In the genomic region with DNA sequence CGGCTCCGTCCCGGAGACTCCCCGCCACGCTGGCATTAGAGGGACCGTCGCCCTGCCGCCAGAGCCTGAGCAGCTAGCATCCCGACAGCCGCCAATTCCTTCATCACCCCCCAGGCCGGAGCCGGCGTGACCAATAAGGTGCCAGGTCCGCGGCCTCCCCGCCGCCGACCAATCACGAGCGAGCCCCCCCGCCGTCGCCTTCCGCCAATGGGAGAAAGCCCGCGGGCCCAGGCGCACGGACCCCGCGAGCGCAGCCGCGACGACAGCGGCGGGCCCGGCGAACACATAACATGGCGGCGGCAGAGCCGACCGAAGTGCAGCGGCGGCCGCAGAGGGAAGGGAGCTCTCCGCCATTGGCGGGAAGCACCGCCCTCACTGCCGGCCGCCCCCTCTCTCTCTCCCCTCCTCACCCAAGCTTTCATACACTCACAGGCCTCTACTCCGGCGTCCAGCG, we compare ENCODE assay signal across 8 mouse cellular contexts. TPM values are rescaled to one million over a fixed set of nuclear protein-coding genes. Genes with fewer than 3 reads are reported as not detected.
A peak's percentile ranks its signal among the peaks of the same experiment; 100 is the strongest.
DNase-seq lines count a peak whose midpoint lies in the region; ATAC-seq and TF ChIP-seq lines count a peak whose summit lies in the region.

No protein-coding gene starts in this region.

- peak; percentile 84 for DNase-seq in CH12.LX (ENCODE audit: extremely low read depth)
- peak; percentile 87 for DNase-seq in c-Kit-positive CD71-positive TER-119-negative erythroid progenitor cells, embryonic 14.5 days (ENCODE audit: low read depth)
- DNase-seq in forebrain, embryonic 11.5 days (ENCODE audit: low spot score), result peak; percentile 97
- DNase-seq in kidney, postnatal 36 days, result peak; percentile 97 to 98
- peak; percentile 95 for DNase-seq in neural tube, embryonic 11.5 days (ENCODE audit: low spot score)

- peak overlapping the region; percentile 69 to 90 (median 83) for H3K4me3 ChIP-seq in CH12.LX (replicated peaks in 1 of 3; ENCODE audit: low read depth in 2 of 3, low read length in 2 of 3, poor library complexity in 1 of 3)
- H3K4me3 ChIP-seq in forebrain, embryonic 11.5 days (ENCODE audit: low read depth, low read length), result peak overlapping the region; percentile 77
- peak overlapping the region; percentile 86 for H3K4me3 ChIP-seq in heart, embryonic 16.5 days (ENCODE audit: low read length)
- H3K4me3 ChIP-seq in liver, embryonic 15.5 days (replicated peaks), result peak overlapping the region; percentile 88
- H3K4me3 ChIP-seq in neural tube, embryonic 11.5 days (ENCODE audit: low read depth, low read length), result peak overlapping the region; percentile 70
- H3K4me3 ChIP-seq in stomach, embryonic 16.5 days (replicated peaks; ENCODE audit: low read length), result peak overlapping the region; percentile 70

- TF ChIP-seq EP300 in CH12.LX (IDR thresholded peaks at IDR 0.05; ENCODE audit: low read length), result no peak

- peak overlapping the region; percentile 65; the same call in 1 of the 2 replicates for H3K4me2 ChIP-seq in CH12.LX (ENCODE audit: insufficient read depth, low read depth, poor library complexity, severe bottlenecking)
- peak overlapping the region; percentile 82 for H3K4me2 ChIP-seq in forebrain, embryonic 11.5 days (ENCODE audit: low read depth, low read length, severe bottlenecking)
- H3K4me2 ChIP-seq in heart, embryonic 16.5 days (ENCODE audit: low read depth, low read length), result peak overlapping the region; percentile 97
- peak overlapping the region; percentile 83 for H3K4me2 ChIP-seq in liver, embryonic 15.5 days
- peak overlapping the region; percentile 84 for H3K4me2 ChIP-seq in neural tube, embryonic 11.5 days (ENCODE audit: low read depth)
- peak overlapping the region; percentile 69 for H3K4me2 ChIP-seq in stomach, embryonic 16.5 days (ENCODE audit: low read depth, low read length)

- in situ Hi-C loops in CH12.LX (cut with MboI; ENCODE audit: low pct_ligation_motif_present, low pct_unique_long_range_greater_than_20kb, low sequenced_read_pairs), result no loop called here

- 1% methylated on average over 53 of the region's 53 CpGs for WGBS in forebrain, embryonic 11.5 days
- under 1% methylated on average over 41 of the region's 53 CpGs for WGBS in heart, embryonic 16.5 days
- under 1% methylated on average over 53 of the region's 53 CpGs for WGBS in liver, embryonic 15.5 days (ENCODE audit: insufficient replicate concordance)
- WGBS in neural tube, embryonic 11.5 days, result under 1% methylated on average over 45 of the region's 53 CpGs
- WGBS in stomach, embryonic 16.5 days, result under 1% methylated on average over 49 of the region's 53 CpGs

- ATAC-seq in forebrain, embryonic 11.5 days (replicated peaks; ENCODE audit: low FRiP score), result peak; percentile 96
- peak; percentile 95 for ATAC-seq in heart, embryonic 16.5 days (replicated peaks; ENCODE audit: extremely low read depth, insufficient read depth, low FRiP score)
- ATAC-seq in liver, embryonic 15.5 days (ENCODE audit: insufficient read depth), result peak; percentile 94
- ATAC-seq in neural tube, embryonic 11.5 days (ENCODE audit: insufficient read depth, low FRiP score, low TSS enrichment), result peak; percentile 93
- ATAC-seq in stomach, embryonic 16.5 days (ENCODE audit: insufficient read depth, low FRiP score), result peak; percentile 95

- no peaks in the 10 kb centered on the region for H3K27me3 ChIP-seq in CH12.LX (replicated peaks)
- no peaks in the 10 kb centered on the region for H3K27me3 ChIP-seq in forebrain, embryonic 11.5 days (ENCODE audit: control insufficient read depth, insufficient read depth, low read length)
- no peaks in the 10 kb centered on the region for H3K27me3 ChIP-seq in heart, embryonic 16.5 days (ENCODE audit: control insufficient read depth, insufficient read depth, low read length)
- H3K27me3 ChIP-seq in liver, embryonic 15.5 days, result no peaks in the 10 kb centered on the region
- no peaks in the 10 kb centered on the region for H3K27me3 ChIP-seq in neural tube, embryonic 11.5 days (ENCODE audit: control insufficient read depth, insufficient read depth, low read length)
- no peaks in the 10 kb centered on the region for H3K27me3 ChIP-seq in stomach, embryonic 16.5 days (ENCODE audit: control insufficient read depth, insufficient read depth, low read length)

- dilution Hi-C loops in CH12.LX (cut with MboI; ENCODE audit: extremely low pct_ligation_motif_present, extremely low pct_unique_long_range_greater_than_20kb, low sequenced_read_pairs), result no loop called here

- peaks cover 0 to 3% of the 10 kb centered on the region in 2 experiments for H3K36me3 ChIP-seq in CH12.LX (replicated peaks in 1 of 2; ENCODE audit: control insufficient read depth in 1 of 2, insufficient read depth in 1 of 2, low read length in 1 of 2)
- no peaks in the 10 kb centered on the region for H3K36me3 ChIP-seq in forebrain, embryonic 11.5 days (ENCODE audit: control insufficient read depth, insufficient read depth, low read length)
- H3K36me3 ChIP-seq in heart, embryonic 16.5 days (ENCODE audit: control insufficient read depth, insufficient read depth), result no peaks in the 10 kb centered on the region
- H3K36me3 ChIP-seq in liver, embryonic 15.5 days (replicated peaks), result no peaks in the 10 kb centered on the region; the same call in 1 of the 2 replicates
- no peaks in the 10 kb centered on the region for H3K36me3 ChIP-seq in neural tube, embryonic 11.5 days (ENCODE audit: control insufficient read depth, insufficient read depth, low read length)
- H3K36me3 ChIP-seq in stomach, embryonic 16.5 days (ENCODE audit: control insufficient read depth, insufficient read depth, low read length), result no peaks in the 10 kb centered on the region

- no peak for TF ChIP-seq CTCF in CH12.LX (conservative IDR thresholded peaks at IDR 0.05 in 1 of 2, IDR thresholded peaks at IDR 0.05 in 1 of 2; ENCODE audit: low read depth in 2 of 2, low read length in 2 of 2)

- peaks cover 9 to 47% of the 10 kb centered on the region in 2 experiments for H3K4me1 ChIP-seq in CH12.LX (ENCODE audit: control insufficient read depth in 1 of 2, insufficient read depth in 2 of 2)
- no peaks in the 10 kb centered on the region for H3K4me1 ChIP-seq in forebrain, embryonic 11.5 days (replicated peaks; ENCODE audit: control insufficient read depth, insufficient read depth, low read length)
- peaks cover 25% of the 10 kb centered on the region for H3K4me1 ChIP-seq in heart, embryonic 16.5 days (ENCODE audit: control insufficient read depth, insufficient read depth, low read length)
- H3K4me1 ChIP-seq in liver, embryonic 15.5 days (replicated peaks), result peaks cover 47% of the 10 kb centered on the region
- H3K4me1 ChIP-seq in neural tube, embryonic 11.5 days (ENCODE audit: control insufficient read depth, insufficient read depth, low read length), result peaks cover 8% of the 10 kb centered on the region; the same call in 1 of the 2 replicates
- peaks cover 10% of the 10 kb centered on the region for H3K4me1 ChIP-seq in stomach, embryonic 16.5 days (ENCODE audit: control insufficient read depth, insufficient read depth, low read length)

- TF ChIP-seq RAD21 in CH12.LX (IDR thresholded peaks at IDR 0.05; ENCODE audit: low read depth, low read length), result no peak

- peak overlapping the region; percentile 90 for H3K27ac ChIP-seq in CH12.LX (ENCODE audit: insufficient read depth, low read depth)
- H3K27ac ChIP-seq in forebrain, embryonic 11.5 days (ENCODE audit: low read depth, low read length), result peak overlapping the region; percentile 99
- peak overlapping the region; percentile 100 for H3K27ac ChIP-seq in heart, embryonic 16.5 days (ENCODE audit: low read length)
- peak overlapping the region; percentile 99 for H3K27ac ChIP-seq in liver, embryonic 15.5 days (replicated peaks)
- H3K27ac ChIP-seq in neural tube, embryonic 11.5 days (ENCODE audit: low read depth, low read length), result peak overlapping the region; percentile 100
- peak overlapping the region; percentile 100 for H3K27ac ChIP-seq in stomach, embryonic 16.5 days (ENCODE audit: low read length)

- peak; percentile 62 for TF ChIP-seq POLR2A in CH12.LX (IDR thresholded peaks at IDR 0.05; ENCODE audit: low read depth, low read length)

- peak overlapping the region; percentile 94 for H3K9ac ChIP-seq in CH12.LX (ENCODE audit: insufficient read depth, low read depth)
- H3K9ac ChIP-seq in forebrain, embryonic 11.5 days (ENCODE audit: low read length), result peak overlapping the region; percentile 99
- peak overlapping the region; percentile 100 for H3K9ac ChIP-seq in heart, embryonic 16.5 days (ENCODE audit: low read length)
- H3K9ac ChIP-seq in liver, embryonic 15.5 days, result peak overlapping the region; percentile 99
- peak overlapping the region; percentile 100 for H3K9ac ChIP-seq in neural tube, embryonic 11.5 days (ENCODE audit: low read length)
- H3K9ac ChIP-seq in stomach, embryonic 16.5 days (ENCODE audit: low read length), result peak overlapping the region; percentile 100

- no peaks in the 10 kb centered on the region for H3K9me3 ChIP-seq in CH12.LX (replicated peaks; ENCODE audit: low read length)
- H3K9me3 ChIP-seq in forebrain, embryonic 11.5 days (ENCODE audit: control insufficient read depth, low read length), result no peaks in the 10 kb centered on the region
- H3K9me3 ChIP-seq in heart, embryonic 16.5 days (replicated peaks; ENCODE audit: control insufficient read depth, low read length), result no peaks in the 10 kb centered on the region
- no peaks in the 10 kb centered on the region for H3K9me3 ChIP-seq in liver, embryonic 15.5 days (replicated peaks)
- H3K9me3 ChIP-seq in neural tube, embryonic 11.5 days (ENCODE audit: control insufficient read depth, low read length), result no peaks in the 10 kb centered on the region
- H3K9me3 ChIP-seq in stomach, embryonic 16.5 days (replicated peaks; ENCODE audit: control insufficient read depth, low read length), result no peaks in the 10 kb centered on the region

- H3K79me2 ChIP-seq in CH12.LX (replicated peaks; ENCODE audit: control insufficient read depth, extremely low read depth, insufficient read depth, poor library complexity, severe bottlenecking), result peaks cover 43% of the 10 kb centered on the region

RNA-seq across cellular contexts. Expression of a gene that starts 6.2 kb away (rescaled TPM):
- total RNA-seq in CH12.LX (2012; rRNA removed), result 33.6 and 39.9 TPM in 2 replicates
- total RNA-seq in CH12.LX (2014; rRNA removed), result 36.7 and 41.0 TPM in 2 replicates
- 44.4 and 51.1 TPM in 2 replicates for polyA plus RNA-seq in CH12.LX (2012; ENCODE audit: insufficient read length, low read depth)
- polyA plus RNA-seq in forebrain, embryonic 11.5 days (2014; fragmentation: Nextera tagmentation; extraction: Ambion mirVana), result 124 and 134 TPM in 2 replicates
- polyA plus RNA-seq in heart, embryonic 16.5 days (2015; fragmentation: Nextera tagmentation; extraction: Ambion mirVana), result 102 and 106 TPM in 2 replicates
- 50.0 and 50.4 TPM in 2 replicates for polyA plus RNA-seq in liver, embryonic 15.5 days (2015; fragmentation: Nextera tagmentation; extraction: Ambion mirVana)
- polyA plus RNA-seq in neural tube, embryonic 11.5 days (2014; fragmentation: Nextera tagmentation; extraction: Ambion mirVana), result 119 and 126 TPM in 2 replicates
- 79.8 and 81.7 TPM in 2 replicates for polyA plus RNA-seq in stomach, embryonic 16.5 days (2015; fragmentation: Nextera tagmentation; extraction: Ambion mirVana)

RNA-seq across cellular contexts. Expression of a gene that starts 29.5 kb away (rescaled TPM):
- total RNA-seq in CH12.LX (2012; rRNA removed), result 0.04 and 0.17 TPM in 2 replicates
- total RNA-seq in CH12.LX (2014; rRNA removed), result 0.05 TPM in 1 of 2 replicates, not detected in the other
- polyA plus RNA-seq in CH12.LX (2012; ENCODE audit: insufficient read length, low read depth), result 0.08 and 0.13 TPM in 2 replicates
- polyA plus RNA-seq in forebrain, embryonic 11.5 days (2014; fragmentation: Nextera tagmentation; extraction: Ambion mirVana), result 4.2 and 4.9 TPM in 2 replicates
- polyA plus RNA-seq in heart, embryonic 16.5 days (2015; fragmentation: Nextera tagmentation; extraction: Ambion mirVana), result 0.12 and 0.18 TPM in 2 replicates
- polyA plus RNA-seq in liver, embryonic 15.5 days (2015; fragmentation: Nextera tagmentation; extraction: Ambion mirVana), result 0.20 and 0.24 TPM in 2 replicates
- polyA plus RNA-seq in neural tube, embryonic 11.5 days (2014; fragmentation: Nextera tagmentation; extraction: Ambion mirVana), result 4.6 and 5.2 TPM in 2 replicates
- polyA plus RNA-seq in stomach, embryonic 16.5 days (2015; fragmentation: Nextera tagmentation; extraction: Ambion mirVana), result 1.2 and 1.3 TPM in 2 replicates

Comparison
In these comparisons a context has a peak if more than half of its experiments do, and no peak if none do; other contexts are left out.
1. Peak in every context shown above with its lines: DNase-seq, ATAC-seq, H3K4me3 ChIP-seq and H3K27ac ChIP-seq.